Mouse (Mus musculus) liver, embryonic 14.5 days (tissue): ENCODE data around the gene Serpina1b.
"Not testable (repeated sequence)": the region's sequence is repeated elsewhere in the genome, so short reads cannot be mapped to it uniquely, and the experiment has no call there.

Experiments
- CTCF ChIP-seq: IDR thresholded peaks from 2 replicates; pipeline ENCODE4 v1.5.1; 2016; ENCODE audit warnings: antibody characterized with exemption, low read depth, control low read depth
- EP300 ChIP-seq: IDR thresholded peaks from 2 replicates; pipeline ENCODE4 v1.6.1; 2016; ENCODE audit warnings: antibody characterized with exemption, low read depth

- not testable (repeated sequence) for TF ChIP-seq CTCF, EP300
These were observed 59.6 kb downstream of the Serpina1b start for GRCm38 (mm10) chr12:103770597-103770996.
